Mouse (Mus musculus): ENCODE measurements at regions not wholly inside any gene's neighbourhood (a gene's known extent, or its start where the extent isn't known, plus 50 kb on each side); places are given as distances from the start of the nearest gene placed in this dataset.

GRCm38 (mm10) chr16:30826128-30826527 is 226.6 kb downstream of the Fam43a start:
- no peak for TF ChIP-seq EP300 (IDR thresholded peaks at IDR 0.05; ENCODE audit: low read depth)
- TF ChIP-seq CTCF (IDR thresholded peaks at IDR 0.05; ENCODE audit: low read depth), result no peak

All from liver, postnatal 0 days (tissue).